9 mouse cellular contexts compared by ENCODE assay signal in genomic region chr17:26124560-26124959, GRCm38 (mm10). TPM values are rescaled to one million over a fixed set of nuclear protein-coding genes. Genes with fewer than 3 reads are reported as not detected.
DNase-seq lines count a peak whose midpoint lies in the region; ATAC-seq and TF ChIP-seq lines count a peak whose summit lies in the region.
"Had no signal": no experiment of that assay in that cellular context is flagged by ENCODE, and none has a peak within 500 bp of the region (broad histone marks: within the 10 kb centered on the region; RNA-seq: fewer than 3 reads in every experiment).

No protein-coding gene starts in this region.

- no peak for ATAC-seq in lung, embryonic 14.5 days (ENCODE audit: insufficient read depth)
- no peak for ATAC-seq in limb, embryonic 12.5 days (ENCODE audit: insufficient number of reproducible peaks, insufficient read depth, low FRiP score, low TSS enrichment, low read depth)
- ATAC-seq in granulocyte monocyte progenitor cell, adult 5-6 weeks (replicated peaks; ENCODE audit: poor library complexity, severe bottlenecking), result no peak

- 0 out of 2 replicates have a peak, but pooled peaks cover 6% of the 10 kb centered on the region for H3K4me1 ChIP-seq in lung, embryonic 14.5 days (ENCODE audit: insufficient read depth)
- peaks cover 32% of the 10 kb centered on the region for H3K4me1 ChIP-seq in forebrain, embryonic 10.5 days
- H3K4me1 ChIP-seq in limb, embryonic 12.5 days (replicated peaks), result peaks cover 11% of the 10 kb centered on the region
- H3K4me1 ChIP-seq in small intestine, adult 2 months (ENCODE audit: control insufficient read depth, insufficient read depth, insufficient read length, low read length), result peaks cover 12% of the 10 kb centered on the region

- WGBS in lung, embryonic 14.5 days, result 77% methylated on average over 7 of the region's 7 CpGs
- WGBS in forebrain, embryonic 10.5 days, result 92% methylated on average over 7 of the region's 7 CpGs
- WGBS in limb, embryonic 12.5 days, result 90% methylated on average over 7 of the region's 7 CpGs
- WGBS in small intestine, adult 2 months, result 61% methylated on average over 7 of the region's 7 CpGs

- H3K27me3 ChIP-seq in lung, embryonic 14.5 days (ENCODE audit: insufficient read depth, low read length), result 0 out of 2 replicates have a peak, but pooled peaks cover under 1% of the 10 kb centered on the region
- H3K27me3 ChIP-seq in forebrain, embryonic 10.5 days (ENCODE audit: poor library complexity, severe bottlenecking), result peaks cover 3% of the 10 kb centered on the region
- peaks cover 5% of the 10 kb centered on the region for H3K27me3 ChIP-seq in limb, embryonic 12.5 days
- no peaks in the 10 kb centered on the region for H3K27me3 ChIP-seq in small intestine, adult 2 months (ENCODE audit: control insufficient read depth, insufficient read depth, low read length)

- no peak for TF ChIP-seq CTCF in lung, embryonic 14.5 days (IDR thresholded peaks at IDR 0.05; ENCODE audit: low read depth)
- no peak for TF ChIP-seq CTCF in small intestine, adult 2 months (IDR thresholded peaks at IDR 0.05; ENCODE audit: extremely low read depth, insufficient read length, insufficient replicate concordance, low read depth, low read length)

- H3K9me3 ChIP-seq in lung, embryonic 14.5 days (ENCODE audit: low read depth, low read length), result no peaks in the 10 kb centered on the region
- H3K9me3 ChIP-seq in forebrain, embryonic 10.5 days, result no peaks in the 10 kb centered on the region
- H3K9me3 ChIP-seq in limb, embryonic 12.5 days, result no peaks in the 10 kb centered on the region

- H3K4me3 ChIP-seq in lung, embryonic 14.5 days (ENCODE audit: low read depth, low read length), result peak overlapping the region; percentile 90
- H3K4me3 ChIP-seq in forebrain, embryonic 10.5 days, result peak overlapping the region; percentile 95
- peak overlapping the region; percentile 92 for H3K4me3 ChIP-seq in limb, embryonic 12.5 days (replicated peaks)
- peak overlapping the region; percentile 28 for H3K4me3 ChIP-seq in small intestine, adult 2 months (ENCODE audit: low read depth, low read length)

- intact Hi-C loops in gastrocnemius, postnatal 36 days (cut with DNase I), result loop anchor here (5.0 kb wide), 1 partner anchor 118 kb away; the partner anchor contains the start of gene Fam234a

- no peak overlapping the region for H3K27ac ChIP-seq in lung, embryonic 14.5 days (ENCODE audit: low read depth)
- no peak overlapping the region for H3K27ac ChIP-seq in forebrain, embryonic 10.5 days
- H3K27ac ChIP-seq in limb, embryonic 12.5 days, result no peak overlapping the region
- H3K27ac ChIP-seq in small intestine, adult 2 months (ENCODE audit: insufficient read depth, low read depth, low read length), result no peak overlapping the region

- H3K9ac ChIP-seq in lung, embryonic 14.5 days, result peak overlapping the region; percentile 77
- H3K9ac ChIP-seq in limb, embryonic 12.5 days (replicated peaks), result peak overlapping the region; percentile 83; the same call in 1 of the 2 replicates

- no peak for TF ChIP-seq POLR2A in small intestine, adult 2 months (IDR thresholded peaks at IDR 0.05; ENCODE audit: low read depth, low read length)

- peaks cover 37% of the 10 kb centered on the region for H3K36me3 ChIP-seq in lung, embryonic 14.5 days (ENCODE audit: insufficient read depth)
- H3K36me3 ChIP-seq in forebrain, embryonic 10.5 days (replicated peaks), result peaks cover 52% of the 10 kb centered on the region
- peaks cover 46% of the 10 kb centered on the region for H3K36me3 ChIP-seq in limb, embryonic 12.5 days
- peaks cover 31% of the 10 kb centered on the region for H3K36me3 ChIP-seq in small intestine, adult 2 months (ENCODE audit: control insufficient read depth, insufficient read depth, low read length)

- no peak for DNase-seq in lung, embryonic 14.5 days
- DNase-seq in lung, postnatal 36 days, result no peak
- no peak for DNase-seq in forebrain, embryonic 10.5 days (ENCODE audit: extremely low spot score, low spot score)
- no peak for DNase-seq in gastrocnemius, postnatal 36 days
- DNase-seq: adrenal gland, adult 2 months; spleen, adult 18-20 months had no signal

- H3K4me2 ChIP-seq in lung, embryonic 14.5 days, result peak overlapping the region; percentile 93
- peak overlapping the region; percentile 92 for H3K4me2 ChIP-seq in limb, embryonic 12.5 days

RNA-seq across cellular contexts. Expression of gene Mrpl28, which starts 1.3 kb away (rescaled TPM):
- 210 and 217 TPM in 2 replicates for polyA plus RNA-seq in lung, embryonic 14.5 days (2014; fragmentation: Nextera tagmentation; extraction: Ambion mirVana)
- polyA plus RNA-seq in forebrain, embryonic 10.5 days (2016; fragmentation: Nextera tagmentation; extraction: Ambion mirVana), result 318 and 342 TPM in 2 replicates
- 203 and 218 TPM in 2 replicates for polyA plus RNA-seq in limb, embryonic 12.5 days (2016; fragmentation: Nextera tagmentation; extraction: Ambion mirVana)
- 54.6 and 82.5 TPM in 2 replicates for polyA plus RNA-seq in small intestine, adult 2 months (2012; rRNA removed)
- 10 to 100 TPM; 55.9 to 60.6 TPM for total RNA-seq in gastrocnemius, postnatal 36 days (2021)
- total RNA-seq in granulocyte monocyte progenitor cell, adult 5-6 weeks (2014; fragmentation: Nextera tagmentation), result 61.7 and 90.4 TPM in 2 replicates
- 47.1 and 68.9 TPM in 2 replicates for total RNA-seq in granulocyte monocyte progenitor cell, adult 5-6 weeks (2017)

RNA-seq across cellular contexts. Expression of gene Tmem8, which starts 11.5 kb away (rescaled TPM):
- polyA plus RNA-seq in lung, embryonic 14.5 days (2014; fragmentation: Nextera tagmentation; extraction: Ambion mirVana), result 1.3 and 1.7 TPM in 2 replicates
- polyA plus RNA-seq in forebrain, embryonic 10.5 days (2016; fragmentation: Nextera tagmentation; extraction: Ambion mirVana), result 1.7 and 1.8 TPM in 2 replicates
- 0.55 and 0.87 TPM in 2 replicates for polyA plus RNA-seq in limb, embryonic 12.5 days (2016; fragmentation: Nextera tagmentation; extraction: Ambion mirVana)
- polyA plus RNA-seq in small intestine, adult 2 months (2012; rRNA removed), result 189 and 283 TPM in 2 replicates
- 1 to 10 TPM in 1 of 2 experiments, under 1 TPM in 1; 0.69 to 1.4 TPM for total RNA-seq in gastrocnemius, postnatal 36 days (2021)
- 5.3 and 8.6 TPM in 2 replicates for total RNA-seq in granulocyte monocyte progenitor cell, adult 5-6 weeks (2014; fragmentation: Nextera tagmentation)
- 2.1 and 3.7 TPM in 2 replicates for total RNA-seq in granulocyte monocyte progenitor cell, adult 5-6 weeks (2017)

RNA-seq across cellular contexts. Expression of gene Axin1, which starts 13.9 kb away (rescaled TPM):
- 18.8 and 27.7 TPM in 2 replicates for polyA plus RNA-seq in lung, embryonic 14.5 days (2014; fragmentation: Nextera tagmentation; extraction: Ambion mirVana)
- polyA plus RNA-seq in forebrain, embryonic 10.5 days (2016; fragmentation: Nextera tagmentation; extraction: Ambion mirVana), result 8.4 and 10.5 TPM in 2 replicates
- polyA plus RNA-seq in limb, embryonic 12.5 days (2016; fragmentation: Nextera tagmentation; extraction: Ambion mirVana), result 12.5 and 28.3 TPM in 2 replicates
- polyA plus RNA-seq in small intestine, adult 2 months (2012; rRNA removed), result 8.5 and 17.9 TPM in 2 replicates
- 10 to 100 TPM; 13.0 to 14.7 TPM for total RNA-seq in gastrocnemius, postnatal 36 days (2021)
- 26.9 and 28.3 TPM in 2 replicates for total RNA-seq in granulocyte monocyte progenitor cell, adult 5-6 weeks (2014; fragmentation: Nextera tagmentation)
- total RNA-seq in granulocyte monocyte progenitor cell, adult 5-6 weeks (2017), result 147 and 186 TPM in 2 replicates

RNA-seq across cellular contexts. Expression of gene Nme4, which starts 29.2 kb away (rescaled TPM):
- 94.8 and 96.4 TPM in 2 replicates for polyA plus RNA-seq in lung, embryonic 14.5 days (2014; fragmentation: Nextera tagmentation; extraction: Ambion mirVana)
- polyA plus RNA-seq in forebrain, embryonic 10.5 days (2016; fragmentation: Nextera tagmentation; extraction: Ambion mirVana), result 126 and 138 TPM in 2 replicates
- polyA plus RNA-seq in limb, embryonic 12.5 days (2016; fragmentation: Nextera tagmentation; extraction: Ambion mirVana), result 124 and 132 TPM in 2 replicates
- polyA plus RNA-seq in small intestine, adult 2 months (2012; rRNA removed), result 10.3 and 11.5 TPM in 2 replicates
- 1 to 10 TPM; 1.0 to 1.7 TPM for total RNA-seq in gastrocnemius, postnatal 36 days (2021)
- total RNA-seq in granulocyte monocyte progenitor cell, adult 5-6 weeks (2014; fragmentation: Nextera tagmentation), result 74.1 and 75.1 TPM in 2 replicates
- total RNA-seq in granulocyte monocyte progenitor cell, adult 5-6 weeks (2017), result 41.2 and 43.4 TPM in 2 replicates

RNA-seq across cellular contexts. Expression of gene Decr2, which starts 34.4 kb away (rescaled TPM):
- 24.9 and 25.0 TPM in 2 replicates for polyA plus RNA-seq in lung, embryonic 14.5 days (2014; fragmentation: Nextera tagmentation; extraction: Ambion mirVana)
- 23.5 and 24.7 TPM in 2 replicates for polyA plus RNA-seq in forebrain, embryonic 10.5 days (2016; fragmentation: Nextera tagmentation; extraction: Ambion mirVana)
- polyA plus RNA-seq in limb, embryonic 12.5 days (2016; fragmentation: Nextera tagmentation; extraction: Ambion mirVana), result 29.4 and 31.7 TPM in 2 replicates
- polyA plus RNA-seq in small intestine, adult 2 months (2012; rRNA removed), result 10.9 and 14.5 TPM in 2 replicates
- 1 to 10 TPM; 2.3 to 2.8 TPM for total RNA-seq in gastrocnemius, postnatal 36 days (2021)
- 5.7 and 13.3 TPM in 2 replicates for total RNA-seq in granulocyte monocyte progenitor cell, adult 5-6 weeks (2014; fragmentation: Nextera tagmentation)
- 14.8 and 17.0 TPM in 2 replicates for total RNA-seq in granulocyte monocyte progenitor cell, adult 5-6 weeks (2017)

Comparison
In these comparisons a context has a peak if more than half of its experiments do, and no peak if none do; other contexts are left out.
1. H3K4me3 ChIP-seq: peak in every context shown above with its lines; median percentile 95 in forebrain, embryonic 10.5 days; 92 in limb, embryonic 12.5 days; 90 in lung, embryonic 14.5 days; 28 in small intestine, adult 2 months.
2. RNA of gene Tmem8, which starts 11.5 kb away (polyA plus RNA-seq): 189 to 283 TPM in small intestine, adult 2 months; 1.3 to 1.7 TPM in lung, embryonic 14.5 days, 1.7 to 1.8 TPM in forebrain, embryonic 10.5 days and 0.55 to 0.87 TPM in limb, embryonic 12.5 days; every median in the first group is over 10 times any median in the second.